Mouse (Mus musculus) intestine, embryonic 16.5 days (tissue): ENCODE results near the gene Gm7697. TPM values are rescaled to one million over a fixed set of nuclear protein-coding genes. Genes with fewer than 3 reads are reported as not detected.
"Not testable (repeated sequence)": the region's sequence is repeated elsewhere in the genome, so short reads cannot be mapped to it uniquely, and the experiment has no call there.

ENCODE experiments used
- ATAC-seq: fragments of 200-750 bp; cut with Nextera tagmentation; 2 replicates; pipeline ENCODE4 v1.8.0; 2017; ENCODE audit warnings: moderate TSS enrichment, moderate library complexity
- H3K27ac ChIP-seq: fragments of 300-500 bp; sonication (generic); 2 replicates; pipeline ENCODE4 v1.5.1; 2014; ENCODE audit warnings: mild to moderate bottlenecking, low read length
- H3K27me3 ChIP-seq: fragments of 300-500 bp; sonication (generic); replicated peaks from 2 replicates; pipeline ENCODE4 v1.6.1; 2014; ENCODE audit warnings: low read length, control low read depth, mixed read lengths; ENCODE audit not compliant: control insufficient read depth, insufficient read depth
- H3K36me3 ChIP-seq: fragments of 300-500 bp; sonication (generic); 2 replicates; pipeline ENCODE4 v1.6.1; 2014; ENCODE audit warnings: low read length, control low read depth; ENCODE audit not compliant: control insufficient read depth, insufficient read depth
- H3K4me1 ChIP-seq: fragments of 300-500 bp; sonication (generic); 2 replicates; pipeline ENCODE4 v1.6.1; 2014; ENCODE audit warnings: low read length, control low read depth, mixed read lengths; ENCODE audit not compliant: control insufficient read depth, insufficient read depth
- H3K4me2 ChIP-seq: fragments of 300-500 bp; sonication (generic); 2 replicates; pipeline ENCODE4 v1.6.1; 2014; ENCODE audit warnings: low read depth, low read length, control low read depth
- H3K4me3 ChIP-seq: fragments of 300-500 bp; sonication (generic); 2 replicates; pipeline ENCODE4 v1.5.1; 2014; ENCODE audit warnings: mild to moderate bottlenecking, low read length
- H3K9ac ChIP-seq: fragments of 300-500 bp; sonication (generic); 2 replicates; pipeline ENCODE4 v1.6.1; 2014; ENCODE audit warnings: low read depth, low read length
- H3K9me3 ChIP-seq: fragments of 300-500 bp; sonication (generic); 2 replicates; pipeline ENCODE4 v1.6.1; 2016; ENCODE audit warnings: low read length, control low read depth; ENCODE audit not compliant: control insufficient read depth
- WGBS: fragments of 180-500 bp; shearing (Covaris S2); extraction: QIAGEN DNeasy Blood & Tissue Kit; methylation state at CpG from one replicate; pipeline ENCODE4 v1.1.7; 2014; 5-methylcytosine and 5-hydroxymethylcytosine counted together
- polyA plus RNA-seq: library from polyadenylated mRNA; unstranded; fragments of >200 nt; fragmentation: Nextera tagmentation; extraction: Ambion mirVana; gene quantifications from 2 replicates; pipeline ENCODE4 v1.2.1, GENCODE M21; 2015

Gm7697 gene
- polyA plus RNA-seq, 1 experiment from 2014 or later: not detected

- ATAC-seq, H3K4me3 ChIP-seq: not testable (repeated sequence)
- WGBS: 78% methylated on average over 2 of the region's 3 CpGs
Observed at GRCm38 (mm10) chr8:69474946-69475345, 47.8 kb downstream of the Gm7697 start.

GRCm38 (mm10) chr8:69453465-69453864 is 69.3 kb downstream of the Gm7697 start, which contains the start of gene Gm9495:
Gene Gm9495, minus strand, starts transcription at chr8:69453565.
- 82% methylated on average over 1 of the region's 3 CpGs for whole genome bisulfite sequencing
- not testable (repeated sequence) for H3K9me3 ChIP-seq, H3K4me1 ChIP-seq, H3K4me2 ChIP-seq, H3K4me3 ChIP-seq, H3K9ac ChIP-seq, H3K27me3 ChIP-seq, ATAC-seq, H3K36me3 ChIP-seq, H3K27ac ChIP-seq

More at GRCm38 (mm10) chr8:69474946-69475345, 47.8 kb downstream of the Gm7697 start:
- not testable (repeated sequence) for H3K4me2 ChIP-seq, H3K27me3 ChIP-seq, H3K27ac ChIP-seq, H3K9ac ChIP-seq, H3K36me3 ChIP-seq, H3K4me1 ChIP-seq, H3K9me3 ChIP-seq

Other genes with a start within 250 kb of the Gm7697 start
- gene Gm9495, start 69.4 kb downstream of the Gm7697 start, polyA plus RNA-seq: not detected in 2 replicates
- 15.1 and 16.4 TPM in 2 replicates for gene Zfp868, start 102.6 kb upstream of the Gm7697 start, polyA plus RNA-seq
- gene Zfp964, start 131.5 kb upstream of the Gm7697 start, polyA plus RNA-seq: 0.84 and 1.2 TPM in 2 replicates
- 21.6 and 23.2 TPM in 2 replicates for gene Zfp869, start 187.7 kb upstream of the Gm7697 start, polyA plus RNA-seq
- gene Zfp963, start 227.0 kb upstream of the Gm7697 start, polyA plus RNA-seq: 4.9 and 6.2 TPM in 2 replicates